Mouse (Mus musculus) embryonic facial prominence, embryonic 15.5 days (tissue): ENCODE data around the gene Cherp. TPM values are rescaled to one million over a fixed set of nuclear protein-coding genes. Genes with fewer than 3 reads are reported as not detected.

Experiments used
- ATAC-seq: fragments of 200-750 bp; cut with Nextera tagmentation; 2 replicates; pipeline ENCODE4 v1.8.0; 2017; ENCODE audit warnings: low read depth, moderate TSS enrichment; ENCODE audit not compliant: insufficient number of reproducible peaks, low FRiP score, low TSS enrichment
- H3K27ac ChIP-seq: fragments of 300-500 bp; sonication (generic); replicated peaks from 2 replicates; pipeline ENCODE4 v1.5.1; 2015; ENCODE audit warnings: mild to moderate bottlenecking, inconsistent platforms
- H3K27me3 ChIP-seq: fragments of 300-500 bp; sonication (generic); 2 replicates; pipeline ENCODE4 v1.6.1; 2015; ENCODE audit warnings: inconsistent platforms
- H3K36me3 ChIP-seq: fragments of 300-500 bp; sonication (generic); 2 replicates; pipeline ENCODE4 v1.6.1; 2015; ENCODE audit warnings: mild to moderate bottlenecking, inconsistent platforms
- H3K4me1 ChIP-seq: fragments of 300-500 bp; sonication (generic); 2 replicates; pipeline ENCODE4 v1.6.1; 2015; ENCODE audit warnings: inconsistent platforms
- H3K4me2 ChIP-seq: fragments of 300-500 bp; sonication (generic); replicated peaks from 2 replicates; pipeline ENCODE4 v1.6.1; 2015; ENCODE audit warnings: mild to moderate bottlenecking, inconsistent platforms
- H3K4me3 ChIP-seq: fragments of 300-500 bp; sonication (generic); replicated peaks from 2 replicates; pipeline ENCODE4 v1.5.1; 2015; ENCODE audit warnings: mild to moderate bottlenecking, inconsistent platforms
- H3K9ac ChIP-seq: fragments of 300-500 bp; sonication (generic); 2 replicates; pipeline ENCODE4 v1.6.1; 2015; ENCODE audit warnings: inconsistent platforms
- H3K9me3 ChIP-seq: fragments of 300-500 bp; sonication (generic); replicated peaks from 2 replicates; pipeline ENCODE4 v1.6.1; 2016; ENCODE audit warnings: inconsistent platforms
- WGBS: fragments of 180-500 bp; shearing (Covaris S2); methylation state at CpG from one replicate; pipeline ENCODE4 v1.1.7; 2015; 5-methylcytosine and 5-hydroxymethylcytosine counted together
- polyA plus RNA-seq: library from polyadenylated mRNA; unstranded; fragments of >200 nt; fragmentation: Nextera tagmentation; extraction: Ambion mirVana; gene quantifications from 2 replicates; pipeline ENCODE4 v1.2.1, GENCODE M21; 2015

The Cherp gene
- polyA plus RNA-seq, 1 experiment from 2014 or later, result 68.6 TPM

- Histone ChIP-seq H3K27me3 (no peaks in the 10 kb centered on the region), H3K4me2 (peak within 1 kb of the TSS; percentile 69), H3K9me3 (no peaks in the 10 kb centered on the region), H3K27ac (no peak within 1 kb of the TSS; the same call in 1 of the 2 replicates), H3K36me3 (peaks cover 13% of the 10 kb centered on the region), H3K4me3 (peak within 1 kb of the TSS; percentile 46), H3K4me1 (peaks cover 11% of the 10 kb centered on the region; the same call in 1 of the 2 replicates), H3K9ac (peak within 1 kb of the TSS; percentile 66)
- peak; percentile 98 for ATAC-seq
- 5% methylated on average over 34 of the region's 34 CpGs for WGBS
These were observed 31.6 kb downstream of the Cherp start, which contains the start of the genes Calr3 and 1700030K09Rik for GRCm38 (mm10) chr8:72443338-72443993. Gene Calr3, minus strand, starts transcription at chr8:72443870. Gene 1700030K09Rik, plus strand, starts transcription at chr8:72443880.

- no peaks in the 10 kb centered on the region for H3K9me3 ChIP-seq
- no peak for ATAC-seq
- no peak overlapping the region for H3K27ac ChIP-seq
- 71% methylated on average over 8 of the region's 8 CpGs for WGBS
- no peak overlapping the region for H3K4me3 ChIP-seq
- H3K9ac ChIP-seq, result no peak overlapping the region
- peaks cover 5% of the 10 kb centered on the region; the same call in 1 of the 2 replicates for H3K4me1 ChIP-seq
- H3K27me3 ChIP-seq, result no peaks in the 10 kb centered on the region
- H3K4me2 ChIP-seq, result no peak overlapping the region
- H3K36me3 ChIP-seq, result no peaks in the 10 kb centered on the region
These were observed 36.6 kb downstream of the Cherp start for GRCm38 (mm10) chr8:72438248-72439015.

GRCm38 (mm10) chr8:72434952-72435351 lies 40.1 kb downstream of the Cherp start:
- Histone ChIP-seq H3K9ac (no peak overlapping the region), H3K4me2 (no peak overlapping the region), H3K9me3 (no peaks in the 10 kb centered on the region), H3K27ac (no peak overlapping the region), H3K36me3 (no peaks in the 10 kb centered on the region), H3K4me1 (no peaks in the 10 kb centered on the region), H3K4me3 (no peak overlapping the region), H3K27me3 (no peaks in the 10 kb centered on the region)
- ATAC-seq, result no peak
- WGBS, result 46% methylated on average over 2 of the region's 2 CpGs

- Histone ChIP-seq H3K4me1 (no peaks in the 10 kb centered on the region), H3K27ac (no peak overlapping the region), H3K9ac (no peak overlapping the region), H3K4me2 (no peak overlapping the region), H3K27me3 (no peaks in the 10 kb centered on the region), H3K9me3 (no peaks in the 10 kb centered on the region), H3K4me3 (no peak overlapping the region), H3K36me3 (no peaks in the 10 kb centered on the region)
- ATAC-seq, result no peak
- WGBS, result 50% methylated on average over 13 of the region's 13 CpGs
These were observed 45.4 kb downstream of the Cherp start for GRCm38 (mm10) chr8:72429676-72430075.

GRCm38 (mm10) chr8:72422926-72423325 lies 52.1 kb downstream of the Cherp start:
- no peak overlapping the region for H3K4me3 ChIP-seq
- 62% methylated on average over 1 of the region's 1 CpGs for WGBS
- H3K27ac ChIP-seq, result no peak overlapping the region
- ATAC-seq, result no peak
- no peak overlapping the region for H3K9ac ChIP-seq
- no peak overlapping the region for H3K4me2 ChIP-seq
- H3K27me3 ChIP-seq, result no peaks in the 10 kb centered on the region
- no peaks in the 10 kb centered on the region for H3K36me3 ChIP-seq
- peaks cover 24% of the 10 kb centered on the region for H3K4me1 ChIP-seq
- H3K9me3 ChIP-seq, result no peaks in the 10 kb centered on the region

GRCm38 (mm10) chr8:72421362-72422335 lies 53.4 kb downstream of the Cherp start, which contains the start of gene Eps15l1:
Gene Eps15l1, minus strand, starts transcription at chr8:72421460.
- Histone ChIP-seq H3K4me1 (peaks cover 35% of the 10 kb centered on the region), H3K9me3 (no peaks in the 10 kb centered on the region), H3K27ac (peak within 1 kb of the TSS; percentile 96), H3K27me3 (no peaks in the 10 kb centered on the region), H3K4me3 (peak within 1 kb of the TSS; percentile 85), H3K36me3 (no peaks in the 10 kb centered on the region), H3K9ac (peak within 1 kb of the TSS; percentile 68), H3K4me2 (peak within 1 kb of the TSS; percentile 57)
- WGBS, result under 1% methylated on average over 48 of the region's 48 CpGs
- ATAC-seq, result peak; percentile 97

GRCm38 (mm10) chr8:72420571-72421361 lies 54.3 kb downstream of the Cherp start:
- peak overlapping the region; percentile 68 for H3K9ac ChIP-seq
- under 1% methylated on average over 67 of the region's 73 CpGs for WGBS
- no peaks in the 10 kb centered on the region for H3K27me3 ChIP-seq
- H3K4me3 ChIP-seq, result peak overlapping the region; percentile 85
- peaks cover 41% of the 10 kb centered on the region for H3K4me1 ChIP-seq
- no peaks in the 10 kb centered on the region for H3K9me3 ChIP-seq
- H3K36me3 ChIP-seq, result no peaks in the 10 kb centered on the region
- peak overlapping the region; percentile 96 for H3K27ac ChIP-seq
- peak; percentile 41 for ATAC-seq
- peak overlapping the region; percentile 57 for H3K4me2 ChIP-seq

- 95% methylated on average over 4 of the region's 4 CpGs for WGBS
- H3K27ac ChIP-seq, result no peak overlapping the region
- H3K4me1 ChIP-seq, result peaks cover 61% of the 10 kb centered on the region
- no peak overlapping the region for H3K9ac ChIP-seq
- H3K9me3 ChIP-seq, result no peaks in the 10 kb centered on the region
- no peaks in the 10 kb centered on the region for H3K27me3 ChIP-seq
- ATAC-seq, result no peak
- no peak overlapping the region for H3K4me2 ChIP-seq
- H3K4me3 ChIP-seq, result no peak overlapping the region
- no peaks in the 10 kb centered on the region for H3K36me3 ChIP-seq
These were observed 57.0 kb downstream of the Cherp start for GRCm38 (mm10) chr8:72418073-72418472.

- Histone ChIP-seq H3K9me3 (no peaks in the 10 kb centered on the region), H3K27me3 (no peaks in the 10 kb centered on the region), H3K27ac (0 out of 2 replicates have a peak overlapping the region, but pooled peaks have one; percentile 44), H3K4me1 (peaks cover 58% of the 10 kb centered on the region), H3K36me3 (no peaks in the 10 kb centered on the region), H3K4me3 (no peak overlapping the region), H3K9ac (peak overlapping the region; percentile 15; the same call in 1 of the 2 replicates), H3K4me2 (no peak overlapping the region)
- ATAC-seq, result no peak
- 66% methylated on average over 2 of the region's 2 CpGs for WGBS
These were observed 59.8 kb downstream of the Cherp start for GRCm38 (mm10) chr8:72415252-72415651.

- no peak overlapping the region for H3K9ac ChIP-seq
- ATAC-seq, result no peak
- H3K4me2 ChIP-seq, result no peak overlapping the region
- no peaks in the 10 kb centered on the region for H3K36me3 ChIP-seq
- H3K4me3 ChIP-seq, result no peak overlapping the region
- peaks cover 56% of the 10 kb centered on the region for H3K4me1 ChIP-seq
- H3K9me3 ChIP-seq, result no peaks in the 10 kb centered on the region
- WGBS, result 85% methylated on average over 7 of the region's 7 CpGs
- no peaks in the 10 kb centered on the region for H3K27me3 ChIP-seq
- 0 out of 2 replicates have a peak overlapping the region, but pooled peaks have one; percentile 31 for H3K27ac ChIP-seq
These were observed 61.2 kb downstream of the Cherp start for GRCm38 (mm10) chr8:72413839-72414238.
